Mouse (Mus musculus): ENCODE results near the gene P2ry6. TPM values are rescaled to one million over a fixed set of nuclear protein-coding genes. Genes with fewer than 3 reads are reported as not detected.

P2ry6 gene
- total and polyA plus RNA-seq, 2 experiments: 0.92 to 4.3 TPM

GRCm38 (mm10) chr7:100924674-100925445 lies 49.6 kb downstream of the P2ry6 start:
- WGBS: 77% methylated on average over 10 of the region's 10 CpGs
- H3K27me3 ChIP-seq (ENCODE audit: control insufficient read depth, insufficient read depth, low read length): peaks cover 2% of the 10 kb centered on the region; the same call in 1 of the 2 replicates

GRCm38 (mm10) chr7:100924200-100924599 lies 50.2 kb downstream of the P2ry6 start:
- Histone ChIP-seq H3K4me1 (ENCODE audit: control insufficient read depth, insufficient read depth, low read length) (no peaks in the 10 kb centered on the region), H3K27me3 (ENCODE audit: control insufficient read depth, insufficient read depth, low read length) (peaks cover 2% of the 10 kb centered on the region; the same call in 1 of the 2 replicates), H3K4me3 (ENCODE audit: insufficient read depth, low read depth, low read length) (no peak overlapping the region), H3K9ac (ENCODE audit: low read depth, low read length) (no peak overlapping the region), H3K36me3 (ENCODE audit: control insufficient read depth, insufficient read depth, low read length) (no peaks in the 10 kb centered on the region), H3K27ac (replicated peaks; ENCODE audit: insufficient read depth, low read depth, low read length) (no peak overlapping the region), H3K79me2 (ENCODE audit: control insufficient read depth, insufficient read depth, low read length) (no peaks in the 10 kb centered on the region)
- DNase-seq (ENCODE audit: extremely low read depth, low read depth, low spot score): no peak
- 90% methylated on average over 5 of the region's 5 CpGs for WGBS
- TF ChIP-seq CTCF (IDR thresholded peaks at IDR 0.05; ENCODE audit: low read depth, low read length): no peak
- no peak for TF ChIP-seq POLR2A (IDR thresholded peaks at IDR 0.05; ENCODE audit: extremely low read depth, insufficient read depth, low read length)

More at GRCm38 (mm10) chr7:100924674-100925445, 49.6 kb downstream of the P2ry6 start:
- Histone ChIP-seq H3K9ac (ENCODE audit: low read depth, low read length) (no peak overlapping the region), H3K79me2 (ENCODE audit: control insufficient read depth, insufficient read depth, low read length) (no peaks in the 10 kb centered on the region), H3K4me1 (ENCODE audit: control insufficient read depth, insufficient read depth, low read length) (no peaks in the 10 kb centered on the region), H3K27ac (replicated peaks; ENCODE audit: insufficient read depth, low read depth, low read length) (0 out of 2 replicates have a peak overlapping the region, but pooled peaks have one; percentile 11), H3K36me3 (ENCODE audit: control insufficient read depth, insufficient read depth, low read length) (no peaks in the 10 kb centered on the region), H3K4me3 (ENCODE audit: insufficient read depth, low read depth, low read length) (0 out of 2 replicates have a peak overlapping the region, but pooled peaks have one; percentile 8)
- no peak for DNase-seq (ENCODE audit: extremely low read depth, low read depth, low spot score)
- TF ChIP-seq CTCF (IDR thresholded peaks at IDR 0.05; ENCODE audit: low read depth, low read length) (no peak), POLR2A (IDR thresholded peaks at IDR 0.05; ENCODE audit: extremely low read depth, insufficient read depth, low read length) (no peak)

- no peaks in the 10 kb centered on the region for H3K36me3 ChIP-seq (ENCODE audit: control insufficient read depth, insufficient read depth, low read length)
- no peaks in the 10 kb centered on the region for H3K27me3 ChIP-seq (ENCODE audit: control insufficient read depth, insufficient read depth, low read length)
- no peak for DNase-seq (ENCODE audit: extremely low read depth, low read depth, low spot score)
- no peaks in the 10 kb centered on the region for H3K4me1 ChIP-seq (ENCODE audit: control insufficient read depth, insufficient read depth, low read length)
- 67% methylated on average over 4 of the region's 4 CpGs for WGBS
- no peak overlapping the region for H3K9ac ChIP-seq (ENCODE audit: low read depth, low read length)
- H3K4me3 ChIP-seq (ENCODE audit: insufficient read depth, low read depth, low read length): no peak overlapping the region
- TF ChIP-seq CTCF (IDR thresholded peaks at IDR 0.05; ENCODE audit: low read depth, low read length) (no peak), POLR2A (IDR thresholded peaks at IDR 0.05; ENCODE audit: extremely low read depth, insufficient read depth, low read length) (no peak)
- H3K27ac ChIP-seq (replicated peaks; ENCODE audit: insufficient read depth, low read depth, low read length): no peak overlapping the region
- no peaks in the 10 kb centered on the region for H3K79me2 ChIP-seq (ENCODE audit: control insufficient read depth, insufficient read depth, low read length)
Observed at GRCm38 (mm10) chr7:100922907-100923306, 51.5 kb downstream of the P2ry6 start.

GRCm38 (mm10) chr7:100921289-100921688 lies 53.2 kb downstream of the P2ry6 start:
- Histone ChIP-seq H3K36me3 (ENCODE audit: control insufficient read depth, insufficient read depth, low read length) (no peaks in the 10 kb centered on the region), H3K9ac (ENCODE audit: low read depth, low read length) (no peak overlapping the region), H3K27ac (replicated peaks; ENCODE audit: insufficient read depth, low read depth, low read length) (no peak overlapping the region), H3K4me3 (ENCODE audit: insufficient read depth, low read depth, low read length) (no peak overlapping the region), H3K79me2 (ENCODE audit: control insufficient read depth, insufficient read depth, low read length) (no peaks in the 10 kb centered on the region), H3K27me3 (ENCODE audit: control insufficient read depth, insufficient read depth, low read length) (no peaks in the 10 kb centered on the region), H3K4me1 (ENCODE audit: control insufficient read depth, insufficient read depth, low read length) (no peaks in the 10 kb centered on the region)
- TF ChIP-seq CTCF (IDR thresholded peaks at IDR 0.05; ENCODE audit: low read depth, low read length) (no peak), POLR2A (IDR thresholded peaks at IDR 0.05; ENCODE audit: extremely low read depth, insufficient read depth, low read length) (no peak)
- 90% methylated on average over 5 of the region's 5 CpGs for WGBS
- no peak for DNase-seq (ENCODE audit: extremely low read depth, low read depth, low spot score)

- DNase-seq (ENCODE audit: extremely low read depth, low read depth, low spot score): no peak
- H3K79me2 ChIP-seq (ENCODE audit: control insufficient read depth, insufficient read depth, low read length): no peaks in the 10 kb centered on the region
- no peak overlapping the region for H3K9ac ChIP-seq (ENCODE audit: low read depth, low read length)
- 68% methylated on average over 2 of the region's 2 CpGs for WGBS
- H3K4me1 ChIP-seq (ENCODE audit: control insufficient read depth, insufficient read depth, low read length): no peaks in the 10 kb centered on the region
- H3K4me3 ChIP-seq (ENCODE audit: insufficient read depth, low read depth, low read length): no peak overlapping the region
- no peak overlapping the region for H3K27ac ChIP-seq (replicated peaks; ENCODE audit: insufficient read depth, low read depth, low read length)
- no peaks in the 10 kb centered on the region for H3K27me3 ChIP-seq (ENCODE audit: control insufficient read depth, insufficient read depth, low read length)
- no peaks in the 10 kb centered on the region for H3K36me3 ChIP-seq (ENCODE audit: control insufficient read depth, insufficient read depth, low read length)
- TF ChIP-seq POLR2A (IDR thresholded peaks at IDR 0.05; ENCODE audit: extremely low read depth, insufficient read depth, low read length): no peak
- no peak for TF ChIP-seq CTCF (IDR thresholded peaks at IDR 0.05; ENCODE audit: low read depth, low read length)
Observed at GRCm38 (mm10) chr7:100919809-100920107, 54.7 kb downstream of the P2ry6 start.
